Mouse (Mus musculus): ENCODE data around the gene Olfr1310. TPM values are rescaled to one million over a fixed set of nuclear protein-coding genes. Genes with fewer than 3 reads are reported as not detected.

Gene Olfr1310
- total and polyA plus RNA-seq, 2 experiments from 2014 or later: not detected

DNA sequence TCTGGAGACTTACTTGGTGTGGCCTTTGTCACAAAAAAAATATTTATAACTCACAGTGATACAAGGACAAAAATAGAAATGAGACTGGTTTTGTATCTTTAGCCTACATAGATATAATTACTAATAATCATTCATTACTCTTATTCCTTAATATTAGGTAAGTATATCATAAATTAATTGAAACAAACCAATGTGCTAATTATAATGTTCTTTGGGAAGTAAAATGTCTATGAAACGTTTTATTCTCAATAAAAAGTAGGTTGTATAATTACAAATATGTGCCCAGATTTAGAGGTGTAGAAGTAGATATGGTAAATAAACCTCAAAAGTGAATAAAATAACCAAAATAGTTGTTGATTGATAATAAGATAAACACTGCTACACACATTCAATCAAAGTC, 47.7 kb downstream of the Olfr1310 start, which contains the start of gene Olfr1308:
Gene Olfr1308, minus strand, starts transcription at position 101 of the 400 bp plus-strand sequence.
- ATAC-seq (ENCODE audit: low FRiP score): no peak
- no peak for DNase-seq (ENCODE audit: low spot score)
- no peaks in the 10 kb centered on the region for H3K4me1 ChIP-seq (ENCODE audit: insufficient read depth, low read length)
- no peak for TF ChIP-seq CTCF (IDR thresholded peaks at IDR 0.05)
- WGBS: 64% methylated on average over 1 of the region's 1 CpGs
- H3K9me3 ChIP-seq (ENCODE audit: low read length): no peaks in the 10 kb centered on the region
- H3K36me3 ChIP-seq (ENCODE audit: insufficient read depth, low read length): no peaks in the 10 kb centered on the region
- no peak within 1 kb of the TSS for H3K4me3 ChIP-seq (ENCODE audit: low read depth, low read length)
- H3K27ac ChIP-seq (ENCODE audit: low read depth, low read length): no peak within 1 kb of the TSS
- no peaks in the 10 kb centered on the region for H3K27me3 ChIP-seq (ENCODE audit: insufficient read depth, low read length)
- H3K9ac ChIP-seq (replicated peaks; ENCODE audit: low read length, poor library complexity, severe bottlenecking): no peak within 1 kb of the TSS
- no peak within 1 kb of the TSS for H3K4me2 ChIP-seq (ENCODE audit: low read depth, low read length, poor library complexity, severe bottlenecking)

Other genes starting within 250 kb of the Olfr1310 start
- gene Olfr1302, start 235.3 kb downstream of the Olfr1310 start, total RNA-seq (2014; rRNA removed): not detected in 2 replicates
- gene Olfr1302, start 235.3 kb downstream of the Olfr1310 start, polyA plus RNA-seq (2015; fragmentation: Nextera tagmentation; extraction: Ambion mirVana): not detected in 2 replicates
- not detected in 2 replicates for gene Olfr1303, start 192.4 kb downstream of the Olfr1310 start, total RNA-seq (2014; rRNA removed)
- gene Olfr1303, start 192.4 kb downstream of the Olfr1310 start, polyA plus RNA-seq (2015; fragmentation: Nextera tagmentation; extraction: Ambion mirVana): not detected in 2 replicates
- gene Olfr1305, start 135.6 kb downstream of the Olfr1310 start, total RNA-seq (2014; rRNA removed): 0.27 TPM in 1 of 2 replicates, not detected in the other
- gene Olfr1305, start 135.6 kb downstream of the Olfr1310 start, polyA plus RNA-seq (2015; fragmentation: Nextera tagmentation; extraction: Ambion mirVana): not detected in 2 replicates
- not detected in 2 replicates for gene Olfr1306, start 96.4 kb downstream of the Olfr1310 start, total RNA-seq (2014; rRNA removed)
- gene Olfr1306, start 96.4 kb downstream of the Olfr1310 start, polyA plus RNA-seq (2015; fragmentation: Nextera tagmentation; extraction: Ambion mirVana): not detected in 2 replicates
- gene Olfr1307, start 63.3 kb downstream of the Olfr1310 start, total RNA-seq (2014; rRNA removed): 0.47 TPM in 1 of 2 replicates, not detected in the other
- gene Olfr1307, start 63.3 kb downstream of the Olfr1310 start, polyA plus RNA-seq (2015; fragmentation: Nextera tagmentation; extraction: Ambion mirVana): not detected in 2 replicates
- gene Olfr1308, start 47.8 kb downstream of the Olfr1310 start, total RNA-seq (2014; rRNA removed): not detected in 2 replicates
- not detected in 2 replicates for gene Olfr1308, start 47.8 kb downstream of the Olfr1310 start, polyA plus RNA-seq (2015; fragmentation: Nextera tagmentation; extraction: Ambion mirVana)
- not detected in 2 replicates for gene Olfr1309, start 22.4 kb downstream of the Olfr1310 start, total RNA-seq (2014; rRNA removed)
- not detected in 2 replicates for gene Olfr1309, start 22.4 kb downstream of the Olfr1310 start, polyA plus RNA-seq (2015; fragmentation: Nextera tagmentation; extraction: Ambion mirVana)
- gene Olfr1311, start 11.7 kb upstream of the Olfr1310 start, total RNA-seq (2014; rRNA removed): not detected in 2 replicates
- gene Olfr1311, start 11.7 kb upstream of the Olfr1310 start, polyA plus RNA-seq (2015; fragmentation: Nextera tagmentation; extraction: Ambion mirVana): not detected in 2 replicates
- not detected in 2 replicates for gene Olfr1312, start 37.5 kb upstream of the Olfr1310 start, total RNA-seq (2014; rRNA removed)
- gene Olfr1312, start 37.5 kb upstream of the Olfr1310 start, polyA plus RNA-seq (2015; fragmentation: Nextera tagmentation; extraction: Ambion mirVana): not detected in 2 replicates
- not detected in 2 replicates for gene Olfr1313, start 65.1 kb upstream of the Olfr1310 start, total RNA-seq (2014; rRNA removed)
- gene Olfr1313, start 65.1 kb upstream of the Olfr1310 start, polyA plus RNA-seq (2015; fragmentation: Nextera tagmentation; extraction: Ambion mirVana): not detected in 2 replicates
- not detected in 2 replicates for gene Olfr1314, start 84.1 kb upstream of the Olfr1310 start, total RNA-seq (2014; rRNA removed)
- not detected in 2 replicates for gene Olfr1314, start 84.1 kb upstream of the Olfr1310 start, polyA plus RNA-seq (2015; fragmentation: Nextera tagmentation; extraction: Ambion mirVana)
- gene Olfr1315-ps1, start 102.7 kb upstream of the Olfr1310 start, total RNA-seq (2014; rRNA removed): not detected in 2 replicates
- not detected in 2 replicates for gene Olfr1315-ps1, start 102.7 kb upstream of the Olfr1310 start, polyA plus RNA-seq (2015; fragmentation: Nextera tagmentation; extraction: Ambion mirVana)
- 0.16 TPM in 1 of 2 replicates, not detected in the other for gene Olfr1316, start 122.3 kb upstream of the Olfr1310 start, total RNA-seq (2014; rRNA removed)
- not detected in 2 replicates for gene Olfr1316, start 122.3 kb upstream of the Olfr1310 start, polyA plus RNA-seq (2015; fragmentation: Nextera tagmentation; extraction: Ambion mirVana)
- gene Olfr1317, start 127.6 kb upstream of the Olfr1310 start, total RNA-seq (2014; rRNA removed): not detected in 2 replicates
- gene Olfr1317, start 127.6 kb upstream of the Olfr1310 start, polyA plus RNA-seq (2015; fragmentation: Nextera tagmentation; extraction: Ambion mirVana): not detected in 2 replicates
- gene Olfr1318, start 141.5 kb upstream of the Olfr1310 start, total RNA-seq (2014; rRNA removed): not detected in 2 replicates
- gene Olfr1318, start 141.5 kb upstream of the Olfr1310 start, polyA plus RNA-seq (2015; fragmentation: Nextera tagmentation; extraction: Ambion mirVana): 0.05 TPM in 1 of 2 replicates, not detected in the other
- gene Lpcat4, start 226.8 kb upstream of the Olfr1310 start, total RNA-seq (2014; rRNA removed): 23.3 and 37.2 TPM in 2 replicates
- 20.2 and 21.6 TPM in 2 replicates for gene Lpcat4, start 226.8 kb upstream of the Olfr1310 start, polyA plus RNA-seq (2015; fragmentation: Nextera tagmentation; extraction: Ambion mirVana)
- gene Nutm1, start 246.6 kb upstream of the Olfr1310 start, total RNA-seq (2014; rRNA removed): not detected in 2 replicates
- gene Nutm1, start 246.6 kb upstream of the Olfr1310 start, polyA plus RNA-seq (2015; fragmentation: Nextera tagmentation; extraction: Ambion mirVana): 0.06 and 0.09 TPM in 2 replicates
- gene Nop10, start 249.2 kb upstream of the Olfr1310 start, total RNA-seq (2014; rRNA removed): 75.7 and 111 TPM in 2 replicates
- 151 and 158 TPM in 2 replicates for gene Nop10, start 249.2 kb upstream of the Olfr1310 start, polyA plus RNA-seq (2015; fragmentation: Nextera tagmentation; extraction: Ambion mirVana)

Measured in midbrain, postnatal 0 days (tissue).